Mouse (Mus musculus): ENCODE data around the gene Dnmbp. TPM values are rescaled to one million over a fixed set of nuclear protein-coding genes. Genes with fewer than 3 reads are reported as not detected.

The Dnmbp gene
- polyA plus RNA-seq, 1 experiment from 2014 or later: 21.4 TPM

- H3K9ac ChIP-seq (ENCODE audit: low read depth, low read length): no peak overlapping the region
- no peak overlapping the region for H3K4me2 ChIP-seq (replicated peaks; ENCODE audit: low read depth)
- H3K27ac ChIP-seq (ENCODE audit: low read depth, low read length): no peak overlapping the region
- peaks cover 8% of the 10 kb centered on the region; the same call in 1 of the 2 replicates for H3K4me1 ChIP-seq (replicated peaks; ENCODE audit: control insufficient read depth, insufficient read depth, low read length)
- H3K27me3 ChIP-seq (replicated peaks; ENCODE audit: control insufficient read depth, insufficient read depth, low read length): no peaks in the 10 kb centered on the region
- H3K4me3 ChIP-seq (ENCODE audit: low read depth, low read length): no peak overlapping the region
- no peaks in the 10 kb centered on the region for H3K9me3 ChIP-seq (ENCODE audit: control insufficient read depth)
- no peak for ATAC-seq
- TF ChIP-seq CTCF (IDR thresholded peaks at IDR 0.05; ENCODE audit: low read depth): no peak
- H3K36me3 ChIP-seq (ENCODE audit: control insufficient read depth, insufficient read depth): peaks cover 13% of the 10 kb centered on the region; the same call in 1 of the 2 replicates
- 68% methylated on average over 9 of the region's 9 CpGs for WGBS
These were observed 25.0 kb downstream of the Dnmbp start for GRCm38 (mm10) chr19:43914986-43915385.

DNA sequence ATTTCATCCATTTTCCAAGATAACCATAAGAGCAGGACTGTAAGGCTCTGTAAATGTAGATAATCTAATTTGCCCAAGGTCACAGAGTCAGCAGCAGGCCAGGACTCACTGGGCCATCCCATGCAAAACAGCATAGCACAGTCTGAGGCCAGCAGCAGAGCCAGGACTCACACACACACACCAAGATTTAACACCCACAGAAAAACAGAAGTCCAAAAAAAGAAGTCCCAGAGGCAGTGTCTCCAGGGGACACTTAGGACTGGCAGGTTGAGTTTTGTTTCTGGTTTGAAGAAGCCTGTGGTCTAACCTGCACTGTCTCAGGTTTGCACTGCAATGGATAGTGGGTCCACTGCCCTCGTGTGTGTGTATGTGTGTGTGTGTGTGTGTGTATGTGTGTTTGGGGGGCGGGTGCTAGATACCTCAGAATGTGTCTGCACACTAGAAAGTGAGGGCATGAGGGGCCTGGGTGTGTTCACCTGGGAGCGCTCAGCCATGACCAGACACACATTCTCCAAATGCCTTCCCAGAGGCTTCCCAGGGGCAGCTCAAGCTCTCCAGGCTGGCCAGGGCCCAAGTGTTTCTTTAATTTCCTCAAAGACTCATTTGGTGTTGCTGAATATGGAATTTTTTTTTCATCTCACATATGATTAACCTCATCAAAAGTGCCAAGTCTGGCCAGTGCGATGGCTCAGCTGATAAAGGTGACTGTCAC is 27.1 kb downstream of the Dnmbp start:
- H3K9me3 ChIP-seq (ENCODE audit: control insufficient read depth): no peaks in the 10 kb centered on the region
- TF ChIP-seq CTCF (IDR thresholded peaks at IDR 0.05; ENCODE audit: low read depth): no peak
- no peak overlapping the region for H3K4me2 ChIP-seq (replicated peaks; ENCODE audit: low read depth)
- H3K4me3 ChIP-seq (ENCODE audit: low read depth, low read length): no peak overlapping the region
- ATAC-seq: no peak
- H3K36me3 ChIP-seq (ENCODE audit: control insufficient read depth, insufficient read depth): peaks cover 28% of the 10 kb centered on the region
- peaks cover 8% of the 10 kb centered on the region; the same call in 1 of the 2 replicates for H3K4me1 ChIP-seq (replicated peaks; ENCODE audit: control insufficient read depth, insufficient read depth, low read length)
- no peaks in the 10 kb centered on the region for H3K27me3 ChIP-seq (replicated peaks; ENCODE audit: control insufficient read depth, insufficient read depth, low read length)
- WGBS: 81% methylated on average over 4 of the region's 4 CpGs
- no peak overlapping the region for H3K27ac ChIP-seq (ENCODE audit: low read depth, low read length)
- H3K9ac ChIP-seq (ENCODE audit: low read depth, low read length): no peak overlapping the region

- no peaks in the 10 kb centered on the region for H3K4me1 ChIP-seq (replicated peaks; ENCODE audit: control insufficient read depth, insufficient read depth, low read length)
- peaks cover 38% of the 10 kb centered on the region for H3K36me3 ChIP-seq (ENCODE audit: control insufficient read depth, insufficient read depth)
- H3K9ac ChIP-seq (ENCODE audit: low read depth, low read length): no peak overlapping the region
- no peak overlapping the region for H3K4me3 ChIP-seq (ENCODE audit: low read depth, low read length)
- no peaks in the 10 kb centered on the region for H3K27me3 ChIP-seq (replicated peaks; ENCODE audit: control insufficient read depth, insufficient read depth, low read length)
- H3K9me3 ChIP-seq (ENCODE audit: control insufficient read depth): no peaks in the 10 kb centered on the region
- ATAC-seq: no peak
- no peak overlapping the region for H3K4me2 ChIP-seq (replicated peaks; ENCODE audit: low read depth)
- H3K27ac ChIP-seq (ENCODE audit: low read depth, low read length): no peak overlapping the region
- 94% methylated on average over 7 of the region's 7 CpGs for WGBS
- peak; percentile 54; the same call in 1 of the 2 replicates for TF ChIP-seq CTCF (IDR thresholded peaks at IDR 0.05; ENCODE audit: low read depth)
These were observed 33.5 kb downstream of the Dnmbp start for GRCm38 (mm10) chr19:43906492-43906891.

GRCm38 (mm10) chr19:43905985-43906384 is 34.0 kb downstream of the Dnmbp start:
- Histone ChIP-seq H3K4me1 (replicated peaks; ENCODE audit: control insufficient read depth, insufficient read depth, low read length) (no peaks in the 10 kb centered on the region), H3K9me3 (ENCODE audit: control insufficient read depth) (no peaks in the 10 kb centered on the region), H3K9ac (ENCODE audit: low read depth, low read length) (no peak overlapping the region), H3K4me3 (ENCODE audit: low read depth, low read length) (no peak overlapping the region), H3K36me3 (ENCODE audit: control insufficient read depth, insufficient read depth) (peaks cover 39% of the 10 kb centered on the region), H3K4me2 (replicated peaks; ENCODE audit: low read depth) (no peak overlapping the region), H3K27me3 (replicated peaks; ENCODE audit: control insufficient read depth, insufficient read depth, low read length) (no peaks in the 10 kb centered on the region), H3K27ac (ENCODE audit: low read depth, low read length) (no peak overlapping the region)
- WGBS: 42% methylated on average over 5 of the region's 5 CpGs
- ATAC-seq: no peak; the same call in 1 of the 2 replicates
- TF ChIP-seq CTCF (IDR thresholded peaks at IDR 0.05; ENCODE audit: low read depth): peak; percentile 85

GRCm38 (mm10) chr19:43905136-43905535 is 34.9 kb downstream of the Dnmbp start:
- Histone ChIP-seq H3K27me3 (replicated peaks; ENCODE audit: control insufficient read depth, insufficient read depth, low read length) (no peaks in the 10 kb centered on the region), H3K36me3 (ENCODE audit: control insufficient read depth, insufficient read depth) (peaks cover 33% of the 10 kb centered on the region), H3K9me3 (ENCODE audit: control insufficient read depth) (no peaks in the 10 kb centered on the region), H3K9ac (ENCODE audit: low read depth, low read length) (no peak overlapping the region), H3K4me1 (replicated peaks; ENCODE audit: control insufficient read depth, insufficient read depth, low read length) (peaks cover 3% of the 10 kb centered on the region; the same call in 1 of the 2 replicates), H3K4me2 (replicated peaks; ENCODE audit: low read depth) (no peak overlapping the region), H3K27ac (ENCODE audit: low read depth, low read length) (no peak overlapping the region), H3K4me3 (ENCODE audit: low read depth, low read length) (no peak overlapping the region)
- TF ChIP-seq CTCF (IDR thresholded peaks at IDR 0.05; ENCODE audit: low read depth): no peak
- no peak for ATAC-seq
- 63% methylated on average over 8 of the region's 8 CpGs for WGBS

DNA sequence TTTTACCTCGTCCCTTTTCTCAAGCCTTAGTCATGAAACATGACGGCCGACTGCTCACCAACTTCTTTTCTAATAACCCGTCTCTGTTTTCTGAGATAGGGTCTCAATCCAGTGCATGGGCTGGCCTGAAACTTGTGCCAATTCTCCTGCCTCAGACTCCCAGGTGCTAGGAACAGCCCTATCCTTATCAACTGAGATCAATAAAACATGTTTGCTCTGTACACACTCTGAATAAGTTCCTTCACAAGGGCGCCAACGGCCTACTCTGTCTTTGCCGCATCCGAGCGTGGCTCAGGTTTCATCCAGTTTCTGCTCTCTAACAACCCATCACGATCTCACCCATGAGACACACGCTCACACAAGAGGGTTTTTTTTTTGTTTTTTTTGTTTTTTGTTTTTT is 35.7 kb downstream of the Dnmbp start:
- peaks cover 4% of the 10 kb centered on the region; the same call in 1 of the 2 replicates for H3K4me1 ChIP-seq (replicated peaks; ENCODE audit: control insufficient read depth, insufficient read depth, low read length)
- no peak for TF ChIP-seq CTCF (IDR thresholded peaks at IDR 0.05; ENCODE audit: low read depth)
- H3K27me3 ChIP-seq (replicated peaks; ENCODE audit: control insufficient read depth, insufficient read depth, low read length): no peaks in the 10 kb centered on the region
- H3K4me2 ChIP-seq (replicated peaks; ENCODE audit: low read depth): no peak overlapping the region
- no peaks in the 10 kb centered on the region for H3K9me3 ChIP-seq (ENCODE audit: control insufficient read depth)
- 59% methylated on average over 11 of the region's 11 CpGs for WGBS
- H3K4me3 ChIP-seq (ENCODE audit: low read depth, low read length): no peak overlapping the region
- peak; percentile 53; the same call in 1 of the 2 replicates for ATAC-seq
- no peak overlapping the region for H3K27ac ChIP-seq (ENCODE audit: low read depth, low read length)
- H3K36me3 ChIP-seq (ENCODE audit: control insufficient read depth, insufficient read depth): peaks cover 31% of the 10 kb centered on the region
- H3K9ac ChIP-seq (ENCODE audit: low read depth, low read length): no peak overlapping the region
